Mouse (Mus musculus) liver, embryonic 15.5 days (tissue): ENCODE results near the gene Tfam. TPM values are rescaled to one million over a fixed set of nuclear protein-coding genes. Genes with fewer than 3 reads are reported as not detected.
A peak's percentile ranks its signal among the peaks of the same experiment; 100 is the strongest.

ENCODE experiments used
- ATAC-seq: fragments of 200-750 bp; cut with Nextera tagmentation; 2 replicates; pipeline ENCODE4 v1.8.0; 2017; ENCODE audit warnings: moderate number of reproducible peaks, mild to moderate bottlenecking, moderate library complexity; ENCODE audit not compliant: insufficient read depth
- H3K27ac ChIP-seq: fragments of 300-500 bp; sonication (generic); replicated peaks from 2 replicates; pipeline ENCODE4 v1.5.1; 2015; ENCODE audit warnings: mild to moderate bottlenecking, inconsistent platforms
- H3K27me3 ChIP-seq: fragments of 300-500 bp; sonication (generic); 2 replicates; pipeline ENCODE4 v1.6.1; 2015; ENCODE audit warnings: mild to moderate bottlenecking, inconsistent platforms
- H3K36me3 ChIP-seq: fragments of 300-500 bp; sonication (generic); replicated peaks from 2 replicates; pipeline ENCODE4 v1.6.1; 2015; ENCODE audit warnings: moderate library complexity, mild to moderate bottlenecking, inconsistent platforms
- H3K4me1 ChIP-seq: fragments of 300-500 bp; sonication (generic); replicated peaks from 2 replicates; pipeline ENCODE4 v1.6.1; 2015; ENCODE audit warnings: inconsistent platforms
- H3K4me2 ChIP-seq: fragments of 300-500 bp; sonication (generic); 2 replicates; pipeline ENCODE4 v1.6.1; 2015; ENCODE audit warnings: moderate library complexity, mild to moderate bottlenecking, inconsistent platforms
- H3K4me3 ChIP-seq: fragments of 300-500 bp; sonication (generic); replicated peaks from 2 replicates; pipeline ENCODE4 v1.5.1; 2015; ENCODE audit warnings: mild to moderate bottlenecking, inconsistent platforms
- H3K9ac ChIP-seq: fragments of 300-500 bp; sonication (generic); 2 replicates; pipeline ENCODE4 v1.6.1; 2015; ENCODE audit warnings: moderate library complexity, mild to moderate bottlenecking, inconsistent platforms
- H3K9me3 ChIP-seq: fragments of 300-500 bp; sonication (generic); replicated peaks from 2 replicates; pipeline ENCODE4 v1.6.1; 2016; ENCODE audit warnings: inconsistent platforms
- WGBS: fragments of 180-500 bp; shearing (Covaris S2); methylation state at CpG from one replicate; pipeline ENCODE4 v1.1.7; 2015; ENCODE audit warnings: mixed read lengths; ENCODE audit not compliant: insufficient replicate concordance; 5-methylcytosine and 5-hydroxymethylcytosine counted together
- polyA plus RNA-seq: library from polyadenylated mRNA; unstranded; fragments of >200 nt; fragmentation: Nextera tagmentation; extraction: Ambion mirVana; gene quantifications from 2 replicates; pipeline ENCODE4 v1.2.1, GENCODE M21; 2015

Gene Tfam
- polyA plus RNA-seq, 1 experiment from 2014 or later: 34.8 TPM

GRCm38 (mm10) chr10:71223101-71223500 is 15.0 kb downstream of the Tfam start:
- peaks cover 9% of the 10 kb centered on the region; the same call in 1 of the 2 replicates for H3K4me1 ChIP-seq
- no peaks in the 10 kb centered on the region for H3K9me3 ChIP-seq
- H3K27me3 ChIP-seq: no peaks in the 10 kb centered on the region
- H3K4me3 ChIP-seq: no peak overlapping the region
- no peak for ATAC-seq
- no peak overlapping the region for H3K27ac ChIP-seq
- WGBS: 77% methylated on average over 5 of the region's 5 CpGs
- no peak overlapping the region for H3K4me2 ChIP-seq
- H3K9ac ChIP-seq: no peak overlapping the region
- H3K36me3 ChIP-seq: peaks cover 53% of the 10 kb centered on the region

GRCm38 (mm10) chr10:71222639-71223038 is 15.4 kb downstream of the Tfam start:
- no peak overlapping the region for H3K27ac ChIP-seq
- H3K4me2 ChIP-seq: no peak overlapping the region
- H3K36me3 ChIP-seq: peaks cover 50% of the 10 kb centered on the region
- no peaks in the 10 kb centered on the region for H3K27me3 ChIP-seq
- no peak overlapping the region for H3K4me3 ChIP-seq
- no peak overlapping the region for H3K9ac ChIP-seq
- ATAC-seq: no peak
- peaks cover 9% of the 10 kb centered on the region; the same call in 1 of the 2 replicates for H3K4me1 ChIP-seq
- 82% methylated on average over 2 of the region's 2 CpGs for WGBS
- no peaks in the 10 kb centered on the region for H3K9me3 ChIP-seq

GRCm38 (mm10) chr10:71218228-71218892 is 19.7 kb downstream of the Tfam start:
- WGBS: 16% methylated on average over 8 of the region's 8 CpGs
- H3K4me2 ChIP-seq: no peak overlapping the region

GRCm38 (mm10) chr10:71215996-71216395 is 22.1 kb downstream of the Tfam start:
- H3K27ac ChIP-seq: no peak overlapping the region
- H3K27me3 ChIP-seq: no peaks in the 10 kb centered on the region
- peaks cover 9% of the 10 kb centered on the region; the same call in 1 of the 2 replicates for H3K4me1 ChIP-seq
- H3K4me2 ChIP-seq: no peak overlapping the region
- no peak overlapping the region for H3K9ac ChIP-seq
- ATAC-seq: no peak
- H3K36me3 ChIP-seq: no peaks in the 10 kb centered on the region
- WGBS: 69% methylated on average over 9 of the region's 9 CpGs
- no peak overlapping the region for H3K4me3 ChIP-seq
- no peaks in the 10 kb centered on the region for H3K9me3 ChIP-seq

More at GRCm38 (mm10) chr10:71218228-71218892, 19.7 kb downstream of the Tfam start:
- Histone ChIP-seq H3K27ac (no peak overlapping the region), H3K9me3 (no peaks in the 10 kb centered on the region), H3K9ac (no peak overlapping the region), H3K27me3 (no peaks in the 10 kb centered on the region), H3K36me3 (peaks cover 13% of the 10 kb centered on the region), H3K4me1 (peaks cover 9% of the 10 kb centered on the region; the same call in 1 of the 2 replicates), H3K4me3 (no peak overlapping the region)
- no peak for ATAC-seq

- H3K9ac ChIP-seq: no peak overlapping the region
- no peak for ATAC-seq
- 60% methylated on average over 2 of the region's 2 CpGs for WGBS
Observed at GRCm38 (mm10) chr10:71201512-71201911, 36.6 kb downstream of the Tfam start.

GRCm38 (mm10) chr10:71200964-71201363 is 37.1 kb downstream of the Tfam start:
- no peaks in the 10 kb centered on the region for H3K9me3 ChIP-seq
- no peak overlapping the region for H3K4me3 ChIP-seq
- H3K4me2 ChIP-seq: no peak overlapping the region
- H3K27ac ChIP-seq: no peak overlapping the region
- no peaks in the 10 kb centered on the region for H3K4me1 ChIP-seq
- no peaks in the 10 kb centered on the region for H3K36me3 ChIP-seq
- no peak overlapping the region for H3K9ac ChIP-seq
- no peaks in the 10 kb centered on the region for H3K27me3 ChIP-seq
- no peak for ATAC-seq
- WGBS: 54% methylated on average over 5 of the region's 5 CpGs

More at GRCm38 (mm10) chr10:71201512-71201911, 36.6 kb downstream of the Tfam start:
- no peaks in the 10 kb centered on the region for H3K27me3 ChIP-seq
- no peaks in the 10 kb centered on the region for H3K36me3 ChIP-seq
- H3K27ac ChIP-seq: no peak overlapping the region
- H3K4me2 ChIP-seq: no peak overlapping the region
- no peak overlapping the region for H3K4me3 ChIP-seq
- no peaks in the 10 kb centered on the region for H3K9me3 ChIP-seq
- no peaks in the 10 kb centered on the region for H3K4me1 ChIP-seq

- ATAC-seq: no peak
- Histone ChIP-seq H3K27me3 (no peaks in the 10 kb centered on the region), H3K4me2 (no peak overlapping the region), H3K36me3 (no peaks in the 10 kb centered on the region), H3K27ac (no peak overlapping the region), H3K9ac (no peak overlapping the region), H3K9me3 (no peaks in the 10 kb centered on the region), H3K4me1 (no peaks in the 10 kb centered on the region), H3K4me3 (no peak overlapping the region)
- 73% methylated on average over 8 of the region's 8 CpGs for WGBS
Observed at GRCm38 (mm10) chr10:71198676-71199075, 39.4 kb downstream of the Tfam start.

- WGBS: 35% methylated on average over 14 of the region's 14 CpGs
- Histone ChIP-seq H3K4me1 (no peaks in the 10 kb centered on the region), H3K4me3 (no peak overlapping the region), H3K9ac (no peak overlapping the region), H3K9me3 (no peaks in the 10 kb centered on the region), H3K36me3 (no peaks in the 10 kb centered on the region), H3K4me2 (no peak overlapping the region), H3K27me3 (no peaks in the 10 kb centered on the region), H3K27ac (no peak overlapping the region)
- ATAC-seq: no peak
Observed at GRCm38 (mm10) chr10:71197036-71197785, 40.9 kb downstream of the Tfam start.

GRCm38 (mm10) chr10:71195501-71195900 is 42.6 kb downstream of the Tfam start:
- no peak overlapping the region for H3K9ac ChIP-seq
- no peaks in the 10 kb centered on the region for H3K27me3 ChIP-seq
- H3K27ac ChIP-seq: no peak overlapping the region
- H3K9me3 ChIP-seq: no peaks in the 10 kb centered on the region
- H3K36me3 ChIP-seq: no peaks in the 10 kb centered on the region
- WGBS: 39% methylated on average over 9 of the region's 9 CpGs
- no peak overlapping the region for H3K4me3 ChIP-seq
- H3K4me2 ChIP-seq: no peak overlapping the region
- no peak for ATAC-seq
- no peaks in the 10 kb centered on the region for H3K4me1 ChIP-seq

- 62% methylated on average over 7 of the region's 7 CpGs for WGBS
Observed at GRCm38 (mm10) chr10:71194713-71195112, 43.4 kb downstream of the Tfam start.

GRCm38 (mm10) chr10:71193319-71193718 is 44.8 kb downstream of the Tfam start:
- Histone ChIP-seq H3K9ac (no peak overlapping the region), H3K9me3 (no peaks in the 10 kb centered on the region), H3K4me1 (no peaks in the 10 kb centered on the region), H3K27me3 (no peaks in the 10 kb centered on the region), H3K4me2 (peak overlapping the region; percentile 6; the same call in 1 of the 2 replicates), H3K36me3 (no peaks in the 10 kb centered on the region), H3K4me3 (no peak overlapping the region), H3K27ac (no peak overlapping the region)
- ATAC-seq: no peak
- WGBS: 54% methylated on average over 7 of the region's 7 CpGs

More at GRCm38 (mm10) chr10:71194713-71195112, 43.4 kb downstream of the Tfam start:
- H3K9me3 ChIP-seq: no peaks in the 10 kb centered on the region
- ATAC-seq: no peak
- H3K36me3 ChIP-seq: no peaks in the 10 kb centered on the region
- H3K9ac ChIP-seq: no peak overlapping the region
- H3K4me3 ChIP-seq: no peak overlapping the region
- H3K27ac ChIP-seq: no peak overlapping the region
- no peaks in the 10 kb centered on the region for H3K4me1 ChIP-seq
- no peaks in the 10 kb centered on the region for H3K27me3 ChIP-seq
- no peak overlapping the region for H3K4me2 ChIP-seq
